Mouse (Mus musculus) megakaryocyte, embryonic 14.5 days (primary cell): Measurements from ENCODE around the gene Cfap43. TPM values are rescaled to one million over a fixed set of nuclear protein-coding genes. Genes with fewer than 3 reads are reported as not detected.

Source experiments
- H3K27me3 ChIP-seq: replicated peaks from 2 replicates; pipeline ENCODE3; 2012; ENCODE audit warnings: inconsistent platforms
- H3K36me3 ChIP-seq: replicated peaks from 2 replicates; pipeline ENCODE3; 2012; ENCODE audit warnings: low read length, inconsistent platforms, mixed read lengths
- H3K4me1 ChIP-seq: 2 replicates; pipeline ENCODE4 v1.6.1; 2012; ENCODE audit warnings: inconsistent platforms
- H3K4me3 ChIP-seq: replicated peaks from 2 replicates; pipeline ENCODE3; 2012; ENCODE audit warnings: moderate library complexity, mild to moderate bottlenecking, inconsistent platforms
- H3K9me3 ChIP-seq: 2 replicates; pipeline ENCODE4 v1.6.1; 2012; ENCODE audit warnings: inconsistent platforms
- FLI1 ChIP-seq: IDR thresholded peaks from 2 replicates; pipeline ENCODE4 v1.6.1; 2012; ENCODE audit warnings: low read length, inconsistent platforms, mixed read lengths
- GATA1 ChIP-seq: IDR thresholded peaks from 3 replicates; pipeline ENCODE4 v1.6.1; 2012; ENCODE audit warnings: mixed read lengths, low read length, inconsistent platforms, borderline replicate concordance
- polyA plus RNA-seq: library from polyadenylated mRNA; stranded (reverse); fragments of >175 nt; gene quantifications from 2 replicates; pipeline ENCODE4 v1.2.3, GENCODE M21; 2012; ENCODE audit warnings: low replicate concordance; ENCODE audit not compliant: insufficient read depth

Gene Cfap43
- polyA plus RNA-seq, 1 experiment: not detected

- H3K36me3 ChIP-seq: peaks cover 5% of the 10 kb centered on the region
- H3K27me3 ChIP-seq: no peaks in the 10 kb centered on the region
- TF ChIP-seq FLI1 (no peak), GATA1 (no peak)
- H3K4me3 ChIP-seq: no peak overlapping the region
- peaks cover 28% of the 10 kb centered on the region for H3K4me1 ChIP-seq
- H3K9me3 ChIP-seq: peaks cover 7% of the 10 kb centered on the region
Measured at GRCm38 (mm10) chr19:47705772-47706309, 213.2 kb downstream of the Cfap43 start.

- no peaks in the 10 kb centered on the region for H3K27me3 ChIP-seq
- TF ChIP-seq GATA1 (no peak), FLI1 (no peak)
- peaks cover 31% of the 10 kb centered on the region for H3K4me1 ChIP-seq
- H3K9me3 ChIP-seq: peaks cover 7% of the 10 kb centered on the region
- peaks cover 5% of the 10 kb centered on the region for H3K36me3 ChIP-seq
- no peak overlapping the region for H3K4me3 ChIP-seq
Measured at GRCm38 (mm10) chr19:47705080-47705771, 213.9 kb downstream of the Cfap43 start.

GRCm38 (mm10) chr19:47700509-47700908 lies 218.6 kb downstream of the Cfap43 start:
- H3K4me1 ChIP-seq: peaks cover 59% of the 10 kb centered on the region
- H3K4me3 ChIP-seq: no peak overlapping the region
- TF ChIP-seq FLI1 (no peak), GATA1 (no peak)
- H3K36me3 ChIP-seq: peaks cover 5% of the 10 kb centered on the region
- H3K9me3 ChIP-seq: peaks cover 7% of the 10 kb centered on the region
- no peaks in the 10 kb centered on the region for H3K27me3 ChIP-seq

GRCm38 (mm10) chr19:47699743-47700142 lies 219.3 kb downstream of the Cfap43 start:
- H3K36me3 ChIP-seq: peaks cover 5% of the 10 kb centered on the region
- H3K4me3 ChIP-seq: no peak overlapping the region
- H3K9me3 ChIP-seq: peaks cover 7% of the 10 kb centered on the region
- H3K27me3 ChIP-seq: no peaks in the 10 kb centered on the region
- peaks cover 59% of the 10 kb centered on the region for H3K4me1 ChIP-seq
- TF ChIP-seq FLI1: no peak
- TF ChIP-seq GATA1: no peak

- no peak for TF ChIP-seq GATA1
- no peak for TF ChIP-seq FLI1
- no peak overlapping the region for H3K4me3 ChIP-seq
- peaks cover 7% of the 10 kb centered on the region for H3K9me3 ChIP-seq
- H3K27me3 ChIP-seq: no peaks in the 10 kb centered on the region
- peaks cover 5% of the 10 kb centered on the region for H3K36me3 ChIP-seq
- peaks cover 66% of the 10 kb centered on the region for H3K4me1 ChIP-seq
Measured at GRCm38 (mm10) chr19:47698266-47698665, 220.8 kb downstream of the Cfap43 start.

GRCm38 (mm10) chr19:47697067-47697466 lies 222.0 kb downstream of the Cfap43 start:
- no peak for TF ChIP-seq FLI1
- no peak for TF ChIP-seq GATA1

GRCm38 (mm10) chr19:47696411-47696810 lies 222.7 kb downstream of the Cfap43 start:
- Histone ChIP-seq H3K4me3 (peak overlapping the region; percentile 75), H3K27me3 (peaks cover 3% of the 10 kb centered on the region), H3K36me3 (no peaks in the 10 kb centered on the region), H3K4me1 (peaks cover 63% of the 10 kb centered on the region), H3K9me3 (no peaks in the 10 kb centered on the region)
- TF ChIP-seq GATA1 (no peak), FLI1 (no peak)

More at GRCm38 (mm10) chr19:47697067-47697466, 222.0 kb downstream of the Cfap43 start:
- H3K4me1 ChIP-seq: peaks cover 68% of the 10 kb centered on the region
- peaks cover 3% of the 10 kb centered on the region for H3K27me3 ChIP-seq
- peak overlapping the region; percentile 85 for H3K4me3 ChIP-seq
- peaks cover 3% of the 10 kb centered on the region for H3K36me3 ChIP-seq
- H3K9me3 ChIP-seq: peaks cover 4% of the 10 kb centered on the region

GRCm38 (mm10) chr19:47695725-47696124 lies 223.4 kb downstream of the Cfap43 start:
- peaks cover 5% of the 10 kb centered on the region for H3K27me3 ChIP-seq
- H3K9me3 ChIP-seq: no peaks in the 10 kb centered on the region
- peaks cover 60% of the 10 kb centered on the region for H3K4me1 ChIP-seq
- no peaks in the 10 kb centered on the region for H3K36me3 ChIP-seq
- H3K4me3 ChIP-seq: peak overlapping the region; percentile 54
- no peak for TF ChIP-seq FLI1

GRCm38 (mm10) chr19:47691994-47692393 lies 227.1 kb downstream of the Cfap43 start, which contains the start of gene Col17a1:
Col17a1 (minus strand) TSS chr19:47692094.
- Histone ChIP-seq H3K4me3 (no peak within 1 kb of the TSS), H3K9me3 (no peaks in the 10 kb centered on the region), H3K36me3 (no peaks in the 10 kb centered on the region), H3K27me3 (peaks cover 5% of the 10 kb centered on the region), H3K4me1 (peaks cover 62% of the 10 kb centered on the region)
- TF ChIP-seq FLI1 (no peak), GATA1 (no peak)

- H3K27me3 ChIP-seq: peaks cover 9% of the 10 kb centered on the region
- TF ChIP-seq FLI1 (no peak), GATA1 (no peak)
- no peaks in the 10 kb centered on the region for H3K9me3 ChIP-seq
- H3K36me3 ChIP-seq: no peaks in the 10 kb centered on the region
- peaks cover 51% of the 10 kb centered on the region for H3K4me1 ChIP-seq
- H3K4me3 ChIP-seq: no peak overlapping the region
Measured at GRCm38 (mm10) chr19:47689592-47689991, 229.5 kb downstream of the Cfap43 start.

Other genes with a start within 250 kb of the Cfap43 start
- not detected in 2 replicates for gene Col17a1, start 227.2 kb downstream of the Cfap43 start, polyA plus RNA-seq
- gene Sfr1, start 187.6 kb downstream of the Cfap43 start, polyA plus RNA-seq: 4.5 and 9.7 TPM in 2 replicates
- gene Gsto1, start 64.3 kb downstream of the Cfap43 start, polyA plus RNA-seq: 187 and 263 TPM in 2 replicates
- gene Gsto2, start 53.8 kb downstream of the Cfap43 start, polyA plus RNA-seq: not detected in 2 replicates
- 2.1 and 2.3 TPM in 2 replicates for gene Itprip, start within 50 bp of the Cfap43 start, polyA plus RNA-seq
- gene Cfap58, start 18.4 kb upstream of the Cfap43 start, polyA plus RNA-seq: not detected in 2 replicates